Mouse (Mus musculus) megakaryocyte, adult 5-6 weeks (primary cell): ENCODE results near the gene Col18a1. TPM values are rescaled to one million over a fixed set of nuclear protein-coding genes. Genes with fewer than 3 reads are reported as not detected.
A peak's percentile ranks its signal among the peaks of the same experiment; 100 is the strongest.

Experiments used
- ATAC-seq: 2 replicates; pipeline ENCODE4 v1.8.0; 2016; ENCODE audit warnings: mild to moderate bottlenecking, inconsistent platforms; ENCODE audit not compliant: poor library complexity, severe bottlenecking
- total RNA-seq, 2 experiments: library from RNA; stranded (forward) in 1 of 2; stranded (reverse) in 1 of 2; fragments of 153-499, 151-499 nt in 1 of 2; fragments of 221-1000, 200-1000 nt in 1 of 2; gene quantifications; 2 replicates each; pipeline versions ENCODE4 v1.2.3 to v1.2.4; 2015 to 2017

The Col18a1 gene
- 0.09 TPM in 1 of 2 replicates, not detected in the other for total RNA-seq (2015)
- not detected in 2 replicates for total RNA-seq (2017)

DNA sequence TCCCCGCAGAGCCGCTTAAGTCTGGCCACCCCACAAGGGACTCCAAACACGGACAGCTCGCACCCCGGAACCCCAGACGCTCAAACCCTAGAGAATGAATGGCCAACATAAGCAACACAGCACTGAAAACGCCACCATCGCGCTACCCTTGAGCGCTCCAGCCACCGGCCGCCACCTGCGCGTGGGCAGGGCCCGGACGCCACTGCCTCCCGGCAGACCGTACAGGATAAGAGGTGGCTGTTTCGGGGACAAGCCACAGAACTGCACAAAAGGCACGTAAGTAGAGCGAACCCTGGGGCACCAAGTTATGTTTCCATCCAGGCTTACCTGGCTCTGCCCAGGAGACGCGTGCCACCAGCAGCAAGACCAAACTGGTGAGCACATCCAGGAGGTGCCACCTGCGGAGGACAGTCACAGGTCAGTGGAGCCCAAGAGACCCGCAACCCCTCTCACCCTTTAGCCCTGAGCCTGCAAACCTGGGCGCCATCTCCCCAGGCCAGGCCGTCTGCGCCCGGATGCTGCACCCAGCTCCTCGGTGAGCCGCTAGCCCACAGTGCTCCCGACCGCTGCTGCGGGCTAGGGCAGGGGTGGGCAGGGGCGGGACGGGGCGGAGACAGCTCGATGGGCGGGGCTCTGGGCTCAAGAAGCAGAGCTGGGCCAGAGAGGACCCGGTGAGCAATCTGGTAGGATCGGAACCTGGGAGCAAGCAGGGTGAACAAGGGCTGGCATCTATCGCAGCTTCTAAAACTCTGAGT, at the start of gene Col18a1:
Gene Col18a1, minus strand, starts transcription at position 586 of the 755 bp plus-strand sequence.
- no peak for ATAC-seq

DNA sequence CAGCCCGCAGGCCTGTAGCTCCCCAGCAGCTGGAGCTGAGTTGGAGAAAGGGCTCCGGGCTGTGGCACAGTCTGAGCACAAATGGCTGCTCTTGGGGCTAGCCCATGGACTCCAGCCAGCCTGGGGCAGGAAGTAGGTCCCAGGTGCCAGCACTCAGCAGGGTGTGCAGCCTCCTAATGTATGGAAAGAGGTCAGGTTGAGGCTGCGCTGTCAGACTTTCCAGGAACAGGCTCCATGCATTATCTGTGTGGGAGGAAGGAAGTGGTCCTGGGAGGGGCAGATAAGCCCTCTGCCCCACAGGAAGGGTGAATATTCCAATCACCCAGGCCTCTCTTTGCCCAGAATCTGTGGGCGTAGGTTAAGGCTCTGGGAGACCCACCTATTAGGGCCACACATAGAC, 49.3 kb upstream of the Col18a1 start:
- no peak for ATAC-seq

DNA sequence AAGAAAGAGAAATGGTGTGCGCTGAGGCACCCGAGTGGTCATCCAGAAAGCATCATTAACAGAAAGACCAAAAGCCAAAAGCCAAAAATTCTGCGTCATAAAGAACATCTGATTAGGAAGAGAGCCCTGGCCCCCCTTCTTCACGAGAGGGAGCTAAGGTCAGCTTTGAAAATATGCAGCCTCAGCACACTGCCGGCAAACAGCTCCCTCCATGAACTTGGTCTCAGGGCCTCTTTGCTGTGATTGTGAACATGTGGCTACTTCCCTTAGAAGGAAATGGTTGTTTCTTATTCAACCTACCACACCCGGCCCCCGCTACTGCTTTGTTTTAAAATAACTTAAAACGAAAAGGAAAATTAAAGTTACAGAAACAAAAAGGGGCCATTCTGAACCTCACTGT, 48.2 kb upstream of the Col18a1 start:
- ATAC-seq = no peak

DNA sequence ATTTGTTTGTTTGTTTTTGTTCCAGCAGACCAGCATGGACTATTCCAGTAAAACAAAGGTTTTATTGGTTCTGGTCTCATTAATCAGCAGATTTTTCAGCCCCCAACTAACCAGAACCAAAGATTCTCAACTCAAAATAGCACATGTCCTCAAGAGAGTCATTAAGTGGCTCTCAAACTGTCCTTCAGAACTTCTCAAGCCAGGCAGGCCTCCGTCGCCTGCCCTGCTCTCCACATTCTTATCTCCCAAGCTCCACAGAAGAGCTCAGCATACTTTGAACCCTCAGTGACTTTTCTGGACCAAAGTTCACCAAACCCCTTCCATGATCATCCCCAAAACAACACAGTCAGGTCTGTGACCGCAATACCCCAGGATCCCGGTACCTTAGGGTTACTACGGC, 47.1 kb upstream of the Col18a1 start:
- no peak for ATAC-seq

DNA sequence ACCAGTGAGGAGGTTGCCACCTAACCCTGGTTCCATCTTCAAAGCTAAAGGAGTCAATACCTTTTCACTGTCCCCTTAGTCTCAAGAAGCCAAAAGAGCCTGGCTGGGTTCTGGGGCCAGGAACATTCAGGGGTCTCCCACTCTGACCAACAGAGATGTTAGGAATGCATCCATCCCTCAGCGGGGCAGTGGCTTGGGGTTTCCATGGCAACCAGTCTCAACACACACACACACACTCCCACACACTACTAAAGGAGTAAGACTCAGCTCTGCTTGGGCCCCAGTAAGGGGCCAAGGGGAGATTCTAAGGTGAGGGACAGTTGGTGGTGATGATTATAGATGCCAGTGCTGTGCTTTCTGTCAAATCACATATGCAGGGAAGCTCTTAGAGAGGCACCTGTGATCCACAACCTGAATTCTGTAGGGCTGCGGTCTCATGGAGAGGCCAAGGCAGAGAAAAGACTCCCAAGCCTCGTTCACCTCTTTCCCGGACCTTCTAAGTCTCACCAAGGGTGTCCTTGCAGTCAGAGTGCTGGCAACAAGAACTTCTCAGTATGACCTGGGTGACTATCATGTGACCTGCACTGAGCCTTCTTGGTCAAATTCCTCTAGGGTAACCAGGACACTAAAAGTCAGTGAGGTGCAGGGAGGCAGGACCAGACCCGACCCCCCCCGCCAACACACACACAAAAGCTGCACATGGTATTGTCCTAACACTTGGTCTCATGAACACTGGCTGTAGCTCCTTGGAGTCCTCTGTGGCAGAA, 46.2 kb upstream of the Col18a1 start:
- ATAC-seq = no peak

DNA sequence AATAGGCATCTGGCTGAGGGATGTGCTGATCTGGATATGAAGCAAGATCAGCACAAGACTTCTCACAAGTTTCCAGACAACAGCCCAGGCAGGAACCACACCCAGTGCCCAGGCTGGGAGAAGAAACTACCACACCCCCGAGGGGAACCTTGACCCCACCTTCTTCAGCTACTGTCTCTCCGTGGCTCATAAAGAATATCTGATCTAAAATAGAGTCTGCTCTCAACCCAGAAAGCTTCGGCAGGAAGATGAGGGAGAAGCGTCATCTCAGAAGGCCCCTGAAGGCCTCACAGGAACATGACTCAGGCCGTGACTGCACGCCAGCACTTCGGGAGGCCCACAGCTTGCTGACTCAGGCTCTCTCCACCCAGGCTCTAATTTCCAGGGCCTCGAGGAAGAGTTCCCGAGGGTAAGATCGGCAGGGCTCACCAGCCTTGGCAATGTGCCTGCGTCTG, 44.8 kb upstream of the Col18a1 start:
- ATAC-seq = 0 out of 2 replicates have a peak, but pooled peaks have one; percentile 27

DNA sequence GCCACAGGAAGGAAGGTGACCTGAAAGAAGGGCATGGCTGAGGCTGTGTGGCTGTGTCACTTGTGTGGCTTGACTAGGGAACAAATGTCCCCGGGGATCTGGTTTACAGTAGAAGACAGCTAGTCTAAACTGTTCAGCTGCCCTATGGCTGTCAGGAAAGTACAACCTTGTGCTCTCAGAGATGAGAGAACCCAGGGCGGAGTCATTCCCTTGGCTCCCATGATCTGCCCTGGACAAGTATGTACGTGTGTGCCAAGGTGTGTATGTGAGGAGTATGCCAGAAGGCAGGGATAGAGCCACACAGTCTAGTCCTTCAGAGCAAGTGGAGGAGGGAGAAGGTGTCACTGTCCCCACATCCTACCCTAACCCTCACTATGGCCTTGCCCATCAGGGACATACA, 44.3 kb upstream of the Col18a1 start:
- no peak for ATAC-seq

DNA sequence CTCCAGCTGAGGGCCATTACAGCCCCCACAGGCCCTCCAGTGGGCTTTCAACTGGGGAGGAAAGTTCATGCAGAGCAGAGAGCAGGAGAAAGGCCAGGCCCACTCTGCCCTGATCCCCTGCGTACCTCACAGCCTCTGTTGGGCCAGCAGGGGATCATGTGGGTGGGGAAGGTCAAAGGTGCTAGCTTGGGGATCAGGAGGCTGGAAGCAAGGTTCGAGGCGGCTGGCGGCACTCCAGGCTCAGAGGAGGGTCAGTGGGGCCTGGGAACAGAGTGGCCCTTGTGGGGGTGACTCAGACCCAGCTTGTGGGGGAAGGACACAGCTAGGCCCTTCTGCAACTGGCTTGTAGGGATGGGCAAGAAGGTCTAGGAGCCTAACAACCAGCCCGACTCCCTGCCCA, 42.9 kb upstream of the Col18a1 start:
- no peak for ATAC-seq

DNA sequence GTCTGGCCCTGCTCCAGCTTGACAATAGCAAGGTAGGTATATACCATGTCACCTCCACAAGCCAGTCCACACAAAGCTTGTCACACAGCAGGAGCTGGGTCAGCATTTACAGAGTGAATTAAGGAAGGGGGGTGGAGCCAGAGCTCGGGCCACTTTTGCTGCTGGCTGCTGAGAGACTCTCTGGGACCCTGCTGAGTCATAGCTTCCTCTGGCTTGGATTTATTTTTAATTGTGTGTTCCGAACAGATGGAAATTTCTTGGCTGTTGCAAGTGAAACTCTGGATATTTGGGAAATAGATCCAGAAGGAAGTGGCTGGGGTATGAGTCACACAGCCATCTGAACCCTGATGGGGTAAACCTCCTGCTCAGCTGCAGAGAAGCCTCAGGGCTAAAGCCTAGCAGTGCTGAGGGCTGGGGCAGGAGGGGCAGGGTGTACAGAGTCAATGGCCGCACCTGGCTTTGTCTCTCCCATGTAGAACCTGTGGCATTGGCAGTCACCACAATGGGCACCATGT, 40.3 kb upstream of the Col18a1 start:
- ATAC-seq = no peak

DNA sequence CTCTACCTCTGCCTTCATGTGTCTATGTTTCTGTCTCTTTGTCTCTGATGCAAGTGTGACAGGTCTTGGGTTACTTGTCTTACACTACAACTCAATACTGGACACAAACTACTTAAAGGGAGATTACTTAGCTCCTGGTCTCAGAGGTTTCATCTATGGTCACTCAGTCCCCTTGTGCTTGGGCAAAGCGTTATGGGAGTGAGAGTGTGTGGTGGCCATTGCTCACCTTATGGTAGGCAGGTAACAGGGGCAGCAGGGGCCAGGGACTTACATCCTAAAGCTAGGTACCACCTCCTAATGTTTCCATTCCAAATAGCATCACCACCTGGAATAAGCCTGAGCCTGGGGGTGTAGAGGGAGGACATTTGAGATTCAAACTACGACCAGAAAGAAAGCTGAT, 39.8 kb upstream of the Col18a1 start:
- ATAC-seq = no peak

DNA sequence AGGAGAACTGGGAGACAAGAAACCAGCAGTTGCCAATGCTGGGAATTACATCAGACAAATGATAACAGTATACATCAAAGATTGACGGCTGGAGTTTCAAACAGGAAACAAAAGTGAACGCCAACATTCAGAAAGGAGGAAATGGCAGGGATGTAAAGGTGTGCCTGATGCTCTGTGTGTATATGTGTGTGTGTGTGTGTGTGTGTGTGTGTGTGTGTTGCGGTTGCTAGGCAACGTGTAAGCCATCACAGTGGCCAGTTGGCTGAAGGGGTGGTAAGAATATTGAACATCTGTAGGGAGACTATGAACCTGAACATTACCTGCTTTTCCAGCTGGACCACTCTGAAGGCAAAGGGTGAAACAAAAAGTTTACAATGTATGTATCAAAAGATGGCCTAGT, 37.6 kb upstream of the Col18a1 start:
- ATAC-seq = no peak

DNA sequence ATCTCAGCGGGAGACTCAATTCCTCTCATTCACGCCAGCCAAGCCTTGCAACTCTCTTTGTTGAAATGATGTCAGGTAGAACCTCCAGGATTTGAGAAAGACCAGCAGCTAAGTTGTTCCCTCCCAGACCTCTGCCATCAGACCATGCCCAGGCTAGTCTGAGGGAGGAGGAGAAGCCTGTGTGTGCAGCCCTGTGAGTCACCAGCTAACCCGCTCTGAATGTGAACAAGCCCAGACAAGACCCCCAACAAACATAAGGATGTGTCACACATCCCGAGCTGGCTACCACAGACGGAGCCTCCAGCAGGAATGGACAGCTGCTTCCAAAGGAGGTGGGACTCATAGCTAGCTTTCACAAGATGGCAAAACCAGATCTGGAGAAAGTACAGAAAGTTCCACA, 35.6 kb upstream of the Col18a1 start:
- ATAC-seq = no peak

DNA sequence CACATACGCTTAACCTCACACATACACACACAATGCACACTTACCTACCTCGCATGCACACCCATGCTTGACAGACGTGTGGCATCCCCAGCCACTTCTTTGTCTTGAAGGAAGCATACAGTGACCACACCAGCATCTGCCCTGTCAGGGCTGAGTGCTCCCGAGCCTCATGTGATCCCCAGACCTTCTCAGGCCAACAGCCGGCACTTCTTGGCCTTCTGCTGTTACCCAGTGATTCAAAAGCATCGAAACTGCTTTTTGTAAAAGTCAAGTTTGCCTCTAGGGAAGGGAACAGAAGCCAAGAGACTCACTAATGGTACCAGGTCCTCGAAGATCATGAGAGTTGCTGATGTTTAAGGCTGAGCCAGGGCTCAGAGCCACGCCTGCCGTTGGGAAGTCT, 33.9 kb upstream of the Col18a1 start:
- no peak for ATAC-seq

DNA sequence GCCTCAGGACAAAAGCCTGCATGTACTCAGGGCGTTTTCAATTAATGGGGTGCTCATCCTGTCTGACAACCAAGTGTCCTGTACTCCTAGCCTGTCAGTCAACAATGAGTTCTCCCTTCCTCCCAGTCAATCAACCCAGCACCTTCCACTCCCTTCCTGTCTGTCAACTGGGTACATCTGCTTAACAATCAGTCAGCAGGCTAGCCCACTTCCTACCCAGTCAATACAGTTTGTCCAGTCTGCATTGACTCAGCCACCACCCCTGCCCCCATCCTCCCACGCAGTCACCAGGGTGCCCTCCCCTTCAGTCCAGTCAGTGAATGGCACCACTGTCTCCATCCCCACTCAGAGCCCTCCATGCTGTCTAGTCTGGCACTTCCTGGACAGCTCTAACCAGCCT, 32.9 kb upstream of the Col18a1 start:
- ATAC-seq = no peak

DNA sequence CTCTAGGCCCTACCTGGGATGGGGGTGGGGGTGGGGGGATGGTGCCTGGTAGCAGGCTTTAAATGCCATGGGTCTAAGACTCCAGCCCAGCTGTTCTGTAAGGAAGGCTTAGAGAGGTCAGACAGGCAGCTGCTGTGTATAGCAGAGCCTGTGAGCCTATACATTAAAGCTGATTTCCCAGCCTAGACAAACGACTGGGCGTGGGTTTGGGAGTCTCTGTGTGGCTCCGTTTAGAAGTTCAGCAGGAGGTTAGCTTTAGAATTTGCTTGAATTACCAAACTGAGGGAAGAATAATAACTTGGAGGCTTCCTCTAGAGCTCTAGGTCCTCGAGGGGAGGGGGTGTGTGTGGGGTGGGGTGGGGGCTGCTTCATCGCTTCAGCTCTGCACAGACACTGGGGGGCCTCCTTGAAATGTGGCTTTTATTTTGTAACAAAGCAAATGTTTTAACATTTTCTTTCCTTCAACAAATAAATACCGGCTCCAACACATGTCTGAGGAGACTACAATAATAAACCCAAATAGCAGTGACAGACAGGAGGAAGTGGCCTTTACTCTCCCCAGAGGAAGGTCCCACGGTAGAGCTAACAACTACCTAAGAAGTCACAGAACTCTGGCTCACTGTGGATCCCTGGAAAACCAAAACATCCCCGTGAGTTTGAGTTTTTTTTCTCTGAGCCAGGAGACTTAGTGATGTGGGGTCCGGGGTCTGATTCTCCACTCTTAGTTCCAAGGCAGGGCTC, 31.3 kb upstream of the Col18a1 start:
- no peak for ATAC-seq

DNA sequence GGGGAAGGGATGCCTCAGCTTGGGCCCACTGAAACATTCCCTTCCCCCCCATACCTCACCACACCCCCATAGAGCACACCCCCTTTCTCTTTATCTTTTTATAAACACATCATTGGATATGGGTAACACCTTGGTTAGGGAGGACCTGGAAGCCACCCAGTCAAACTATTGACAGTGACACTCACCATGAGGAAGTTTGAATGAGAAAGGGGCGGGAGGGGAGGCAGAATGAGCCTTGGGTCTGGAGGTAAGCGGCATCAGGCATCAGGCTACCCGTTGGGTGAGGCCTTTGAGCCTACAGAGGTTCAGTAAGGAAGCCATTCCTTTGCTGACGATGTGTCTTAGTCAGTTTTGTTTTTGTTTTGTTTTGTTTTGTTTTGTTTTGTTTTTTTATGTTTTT, 30.3 kb upstream of the Col18a1 start:
- no peak for ATAC-seq

DNA sequence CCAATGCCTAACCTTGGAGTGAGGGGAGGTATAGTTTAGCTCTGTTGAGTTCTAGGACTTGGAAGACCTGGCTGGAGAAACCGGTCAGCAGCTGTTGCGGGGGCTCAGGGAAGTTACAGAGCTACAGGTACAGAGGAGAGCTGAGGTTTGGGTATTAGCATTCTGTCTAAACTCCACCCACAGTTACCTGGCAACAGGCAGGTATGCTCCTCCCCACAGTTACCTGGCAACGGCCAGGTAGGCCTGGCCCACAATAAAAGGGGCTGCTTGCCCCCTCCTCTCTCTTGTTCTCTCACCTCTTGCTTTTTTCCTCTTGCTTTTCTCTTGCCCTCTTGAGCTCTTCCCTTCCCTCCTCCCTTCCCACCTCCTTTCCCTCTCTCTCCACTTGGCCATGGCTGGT, 29.8 kb upstream of the Col18a1 start:
- no peak for ATAC-seq

DNA sequence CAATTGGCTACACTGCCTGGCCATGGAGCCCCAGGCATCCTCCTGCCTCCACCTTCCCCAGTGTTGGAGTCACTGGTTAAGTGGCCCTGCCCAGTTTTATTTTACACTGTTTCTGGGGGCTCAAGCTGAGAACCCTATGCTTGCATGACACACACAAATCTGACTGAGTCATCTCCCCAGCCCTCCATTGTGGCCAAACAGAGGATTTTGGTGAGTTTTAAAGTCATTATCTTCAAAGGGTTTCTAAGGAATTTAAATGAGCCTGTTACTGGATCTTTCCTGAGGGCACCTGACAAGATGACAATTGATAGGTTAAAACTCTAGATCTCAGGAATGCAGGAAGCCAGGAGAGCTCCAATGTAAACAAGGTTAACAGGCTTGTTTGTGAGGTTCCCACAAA, 27.1 kb upstream of the Col18a1 start:
- no peak for ATAC-seq

DNA sequence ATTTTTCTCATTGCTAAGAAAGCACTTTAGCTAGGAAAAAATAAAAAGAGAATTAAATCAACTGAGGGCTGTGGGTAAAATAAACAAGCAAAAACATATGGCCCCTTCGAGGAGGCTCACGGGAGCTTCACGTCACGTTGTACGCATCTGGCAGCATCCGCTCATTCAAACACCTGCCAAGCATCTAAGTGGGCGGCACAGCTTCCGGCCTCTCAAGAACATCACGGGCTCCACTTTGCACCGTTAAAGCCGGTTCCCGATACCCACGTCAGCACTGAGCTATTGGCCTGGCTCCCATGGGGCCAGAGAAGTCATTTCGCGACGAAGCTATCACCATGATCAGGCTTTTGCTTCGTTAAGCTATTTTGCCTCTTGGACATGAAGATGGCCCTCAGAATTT, 26.4 kb upstream of the Col18a1 start:
- ATAC-seq = no peak

DNA sequence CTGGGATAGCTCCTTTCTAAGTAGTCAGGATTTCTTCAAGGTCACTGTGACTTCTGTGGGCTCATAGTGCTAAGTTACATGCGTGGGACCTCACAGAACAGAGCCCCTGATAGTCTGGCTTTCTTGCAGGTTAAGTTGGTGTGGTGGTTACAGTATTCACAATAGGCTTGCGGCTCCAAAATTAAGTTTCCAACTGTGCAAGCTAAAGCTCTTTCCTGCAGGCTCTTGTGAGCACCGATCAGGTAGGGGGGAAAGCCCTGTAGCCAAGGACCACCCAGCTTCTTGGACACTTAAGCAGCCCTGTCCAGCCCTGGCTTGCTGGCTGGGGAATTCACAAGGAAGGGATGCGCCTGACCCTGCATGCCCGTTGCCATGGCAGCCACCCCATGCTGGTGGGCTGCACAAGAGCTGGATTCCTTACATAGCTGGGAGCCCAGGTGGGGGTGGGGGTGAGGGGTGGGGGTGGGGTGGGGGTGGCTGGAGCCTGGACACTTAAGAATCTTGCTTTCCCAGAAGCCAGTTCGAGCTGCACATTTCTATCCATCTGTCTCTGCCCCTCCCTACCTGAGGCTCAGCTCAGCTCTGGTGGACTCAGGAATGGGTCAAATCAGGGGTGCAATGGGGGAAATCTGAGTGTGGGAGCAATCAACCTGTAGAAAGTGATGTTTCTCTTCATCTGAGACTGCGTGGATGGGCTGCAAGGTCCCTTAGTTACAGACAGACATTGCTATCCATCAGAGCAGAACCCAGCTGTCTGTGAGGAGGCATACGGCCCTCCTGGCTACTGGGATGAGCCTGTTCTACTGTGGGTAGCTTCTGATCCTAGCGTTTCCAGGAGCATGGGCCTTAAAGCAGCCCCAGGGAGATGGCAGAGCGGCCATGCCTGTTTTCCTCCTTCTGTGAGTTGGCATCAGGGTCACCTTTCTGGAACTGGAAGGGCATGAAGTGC, 24.9 kb upstream of the Col18a1 start:
- ATAC-seq = no peak
